Mouse (Mus musculus): ENCODE results near the gene Arhgap8. TPM values are rescaled to one million over a fixed set of nuclear protein-coding genes. Genes with fewer than 3 reads are reported as not detected.

Gene Arhgap8
- polyA plus RNA-seq, 1 experiment = 16.0 TPM

DNA sequence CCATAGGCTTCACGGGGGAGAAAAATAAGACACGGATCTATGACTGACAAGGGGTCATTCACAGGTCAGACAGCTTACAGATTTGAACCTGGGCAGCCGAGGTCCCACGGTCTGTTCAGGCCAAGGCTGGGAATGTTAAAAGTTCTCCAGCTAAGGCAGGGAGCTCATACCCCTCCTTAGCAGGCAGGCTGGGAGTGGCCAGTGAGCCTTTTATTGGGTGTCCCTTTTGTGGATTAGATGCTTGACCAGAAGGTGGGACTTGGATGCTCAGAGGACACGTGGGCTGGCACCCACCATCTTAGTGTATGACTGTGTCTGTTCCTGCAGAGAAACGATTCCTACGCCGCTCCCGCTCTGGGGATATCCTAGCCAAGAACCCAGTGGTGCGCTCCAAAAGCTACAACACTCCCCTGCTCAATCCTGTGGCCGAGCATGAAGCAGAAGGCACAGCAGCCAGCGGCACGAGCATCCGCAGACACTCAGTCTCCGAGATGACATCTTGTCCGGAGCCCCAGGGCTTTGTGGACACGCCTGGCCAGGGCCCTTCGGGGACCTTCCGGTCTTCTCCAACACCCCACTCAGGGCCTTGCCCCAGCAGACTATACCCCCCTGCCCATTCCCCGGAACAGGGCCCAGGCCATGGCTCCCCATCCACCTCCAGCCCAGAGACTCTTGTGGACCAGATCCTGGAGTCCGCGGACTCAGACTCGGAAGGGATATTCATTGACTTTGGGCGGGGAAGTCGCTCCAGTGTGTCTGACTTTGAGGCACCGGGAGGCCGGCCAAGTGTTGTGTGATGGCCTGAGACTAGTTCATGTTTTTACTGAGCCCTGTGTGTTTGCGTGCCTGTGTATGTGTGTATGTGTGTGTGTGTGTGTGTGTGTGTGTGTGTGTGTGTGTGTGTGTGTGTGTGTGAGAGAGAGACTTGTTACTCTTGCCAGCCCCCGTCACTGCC, 17.2 kb upstream of the Arhgap8 start:
- Histone ChIP-seq H3K4me1 (replicated peaks; ENCODE audit: control insufficient read depth, insufficient read depth, low read length) (no peaks in the 10 kb centered on the region), H3K36me3 (ENCODE audit: control insufficient read depth, insufficient read depth, low read length) (no peaks in the 10 kb centered on the region), H3K27me3 (ENCODE audit: control insufficient read depth, insufficient read depth, low read length) (no peaks in the 10 kb centered on the region), H3K27ac (ENCODE audit: control insufficient read depth, insufficient read depth, low read length) (no peak overlapping the region), H3K4me3 (ENCODE audit: control insufficient read depth, insufficient read depth, low read length) (no peak overlapping the region)
- TF ChIP-seq POLR2A (IDR thresholded peaks at IDR 0.05; ENCODE audit: control insufficient read depth, extremely low read depth, insufficient read depth, low read length, poor library complexity) = no peak
- no peak for TF ChIP-seq CTCF (IDR thresholded peaks at IDR 0.05; ENCODE audit: borderline replicate concordance, control insufficient read depth, extremely low read depth, insufficient read depth, low read length, poor library complexity)
- no peak for DNase-seq
- WGBS = 94% methylated on average over 29 of the region's 29 CpGs

DNA sequence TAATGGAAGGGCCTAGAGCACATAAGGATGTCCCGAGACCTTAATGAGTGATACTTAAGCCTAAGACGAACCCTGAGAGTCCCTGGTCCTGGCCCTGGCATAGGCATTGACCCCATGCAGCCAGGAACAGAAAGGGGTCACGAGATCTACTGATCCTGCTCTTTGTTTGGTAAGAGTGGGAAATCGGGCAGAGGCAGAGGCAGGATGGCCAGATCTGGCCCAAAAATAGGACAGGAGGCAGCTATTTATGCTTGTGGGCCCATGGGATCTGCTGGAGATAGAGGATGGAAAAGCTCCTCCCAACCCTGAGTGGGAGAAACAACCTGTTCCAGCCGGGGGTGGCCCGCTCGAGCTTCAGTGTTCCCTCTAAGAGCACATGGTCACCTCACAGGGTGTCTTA, 15.9 kb upstream of the Arhgap8 start:
- no peak for DNase-seq
- no peaks in the 10 kb centered on the region for H3K27me3 ChIP-seq (ENCODE audit: control insufficient read depth, insufficient read depth, low read length)
- no peak overlapping the region for H3K4me3 ChIP-seq (ENCODE audit: control insufficient read depth, insufficient read depth, low read length)
- H3K4me1 ChIP-seq (replicated peaks; ENCODE audit: control insufficient read depth, insufficient read depth, low read length) = no peaks in the 10 kb centered on the region
- no peak for TF ChIP-seq POLR2A (IDR thresholded peaks at IDR 0.05; ENCODE audit: control insufficient read depth, extremely low read depth, insufficient read depth, low read length, poor library complexity)
- no peak for TF ChIP-seq CTCF (IDR thresholded peaks at IDR 0.05; ENCODE audit: borderline replicate concordance, control insufficient read depth, extremely low read depth, insufficient read depth, low read length, poor library complexity)
- no peaks in the 10 kb centered on the region for H3K36me3 ChIP-seq (ENCODE audit: control insufficient read depth, insufficient read depth, low read length)
- no peak overlapping the region for H3K27ac ChIP-seq (ENCODE audit: control insufficient read depth, insufficient read depth, low read length)
- 95% methylated on average over 7 of the region's 7 CpGs for WGBS

DNA sequence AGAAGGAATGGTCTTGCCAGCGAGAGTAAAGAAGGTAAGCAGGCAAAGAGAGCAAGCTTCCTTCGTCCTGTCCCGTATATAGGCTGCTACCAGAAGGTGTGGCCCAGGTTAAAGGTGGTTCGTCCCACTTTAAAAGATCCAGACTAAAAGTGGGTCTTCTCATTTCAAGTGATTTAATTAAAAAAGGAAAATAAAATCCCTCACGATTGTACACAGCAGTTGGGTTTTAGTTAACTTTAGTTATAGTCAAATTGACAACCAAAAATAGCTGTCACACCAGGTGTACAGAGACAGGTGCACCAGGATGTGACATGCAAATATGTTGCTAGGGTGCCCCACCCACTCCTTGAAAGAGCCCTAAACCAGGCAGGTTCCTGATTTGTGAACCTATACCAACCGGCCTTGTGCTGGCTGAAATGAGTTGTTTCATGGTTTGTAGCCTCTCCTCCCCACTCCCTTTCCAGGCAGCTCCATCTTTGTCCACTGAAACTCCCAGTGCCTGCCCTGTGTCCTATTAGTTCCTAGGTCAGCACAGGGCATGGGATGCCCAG, 14.4 kb upstream of the Arhgap8 start:
- H3K4me3 ChIP-seq (ENCODE audit: control insufficient read depth, insufficient read depth, low read length) = no peak overlapping the region
- H3K36me3 ChIP-seq (ENCODE audit: control insufficient read depth, insufficient read depth, low read length) = no peaks in the 10 kb centered on the region
- H3K27me3 ChIP-seq (ENCODE audit: control insufficient read depth, insufficient read depth, low read length) = no peaks in the 10 kb centered on the region
- TF ChIP-seq CTCF (IDR thresholded peaks at IDR 0.05; ENCODE audit: borderline replicate concordance, control insufficient read depth, extremely low read depth, insufficient read depth, low read length, poor library complexity) (no peak), POLR2A (IDR thresholded peaks at IDR 0.05; ENCODE audit: control insufficient read depth, extremely low read depth, insufficient read depth, low read length, poor library complexity) (no peak)
- DNase-seq = no peak
- H3K4me1 ChIP-seq (replicated peaks; ENCODE audit: control insufficient read depth, insufficient read depth, low read length) = no peaks in the 10 kb centered on the region
- 87% methylated on average over 6 of the region's 6 CpGs for WGBS
- no peak overlapping the region for H3K27ac ChIP-seq (ENCODE audit: control insufficient read depth, insufficient read depth, low read length)

DNA sequence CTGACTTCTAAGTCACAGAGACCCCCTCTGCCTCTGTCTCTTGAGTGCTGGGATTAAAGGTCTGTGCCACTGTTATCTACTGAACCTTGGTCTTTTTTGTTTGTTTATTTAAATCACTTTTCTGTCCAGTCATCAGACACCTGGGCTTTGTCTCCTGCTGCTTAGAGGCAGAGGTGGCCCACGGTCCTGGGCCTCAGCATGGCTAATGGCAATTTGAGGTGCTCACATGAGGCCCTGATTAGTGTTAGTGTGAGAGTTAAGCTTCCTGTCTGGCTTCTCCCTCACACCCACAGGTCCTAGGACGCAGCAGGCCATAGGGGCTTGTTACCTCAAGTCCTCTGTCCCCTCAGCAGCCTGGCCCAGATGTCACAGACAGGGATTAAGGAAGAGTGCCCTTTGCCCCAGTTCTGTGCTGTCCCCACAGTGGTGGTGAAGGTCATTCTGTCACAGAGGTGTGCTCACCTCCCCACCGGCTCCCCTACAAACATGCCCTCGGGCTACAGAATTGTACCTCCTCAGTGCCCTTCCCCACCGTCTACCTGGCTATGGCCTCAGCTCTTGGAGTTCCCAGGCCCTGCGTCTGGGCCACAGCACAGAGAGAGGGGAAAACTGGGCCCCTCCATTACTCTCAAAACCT, 12.8 kb upstream of the Arhgap8 start:
- TF ChIP-seq POLR2A (IDR thresholded peaks at IDR 0.05; ENCODE audit: control insufficient read depth, extremely low read depth, insufficient read depth, low read length, poor library complexity) (no peak), CTCF (IDR thresholded peaks at IDR 0.05; ENCODE audit: borderline replicate concordance, control insufficient read depth, extremely low read depth, insufficient read depth, low read length, poor library complexity) (no peak)
- Histone ChIP-seq H3K4me1 (replicated peaks; ENCODE audit: control insufficient read depth, insufficient read depth, low read length) (no peaks in the 10 kb centered on the region), H3K27me3 (ENCODE audit: control insufficient read depth, insufficient read depth, low read length) (no peaks in the 10 kb centered on the region), H3K4me3 (ENCODE audit: control insufficient read depth, insufficient read depth, low read length) (no peak overlapping the region), H3K27ac (ENCODE audit: control insufficient read depth, insufficient read depth, low read length) (no peak overlapping the region), H3K36me3 (ENCODE audit: control insufficient read depth, insufficient read depth, low read length) (no peaks in the 10 kb centered on the region)
- WGBS = 87% methylated on average over 6 of the region's 6 CpGs
- no peak for DNase-seq

DNA sequence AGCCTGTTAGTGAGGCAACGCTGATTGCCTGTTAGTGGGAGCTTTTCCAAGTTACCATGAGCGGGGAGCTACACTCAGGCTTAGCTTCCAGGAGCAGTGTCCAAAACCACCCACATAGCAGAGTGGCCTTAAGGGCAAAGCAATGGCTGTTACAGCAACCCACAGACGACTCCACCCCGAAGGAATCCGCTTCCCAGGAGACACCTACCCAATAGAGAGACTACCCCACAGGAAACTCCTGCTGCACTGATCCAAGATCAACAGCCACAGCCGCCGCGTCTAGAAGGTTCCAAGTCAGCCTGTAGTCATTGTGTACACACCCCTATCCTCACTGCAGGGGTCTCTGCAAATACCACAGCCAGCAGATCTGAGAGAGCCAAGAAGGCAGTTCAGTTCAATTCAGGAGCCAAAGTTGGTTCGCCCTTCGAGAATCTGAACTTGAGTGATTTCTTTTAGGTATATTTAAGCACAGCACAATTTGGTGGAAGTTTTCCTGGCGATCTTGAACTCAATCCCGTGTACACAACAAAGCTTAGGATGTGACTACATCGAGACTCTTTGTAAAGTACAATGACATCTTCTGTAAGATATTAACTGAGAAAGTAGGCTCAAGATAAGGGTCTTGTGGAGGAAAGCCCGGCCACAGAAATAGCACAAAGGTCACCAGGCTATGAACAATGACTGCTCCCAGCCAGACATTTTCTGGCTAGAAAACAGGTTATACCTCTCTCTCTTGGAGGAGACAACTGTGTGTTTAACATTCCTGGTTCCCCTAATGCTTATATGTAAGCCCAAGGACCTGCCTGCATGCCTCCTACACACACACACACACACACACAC, 7.1 kb upstream of the Arhgap8 start:
- TF ChIP-seq CTCF (IDR thresholded peaks at IDR 0.05; ENCODE audit: borderline replicate concordance, control insufficient read depth, extremely low read depth, insufficient read depth, low read length, poor library complexity) (no peak), POLR2A (IDR thresholded peaks at IDR 0.05; ENCODE audit: control insufficient read depth, extremely low read depth, insufficient read depth, low read length, poor library complexity) (no peak)
- no peak for DNase-seq
- WGBS = 89% methylated on average over 14 of the region's 14 CpGs
- Histone ChIP-seq H3K27me3 (ENCODE audit: control insufficient read depth, insufficient read depth, low read length) (no peaks in the 10 kb centered on the region), H3K4me3 (ENCODE audit: control insufficient read depth, insufficient read depth, low read length) (no peak overlapping the region), H3K36me3 (ENCODE audit: control insufficient read depth, insufficient read depth, low read length) (no peaks in the 10 kb centered on the region), H3K4me1 (replicated peaks; ENCODE audit: control insufficient read depth, insufficient read depth, low read length) (no peaks in the 10 kb centered on the region), H3K27ac (ENCODE audit: control insufficient read depth, insufficient read depth, low read length) (no peak overlapping the region)

DNA sequence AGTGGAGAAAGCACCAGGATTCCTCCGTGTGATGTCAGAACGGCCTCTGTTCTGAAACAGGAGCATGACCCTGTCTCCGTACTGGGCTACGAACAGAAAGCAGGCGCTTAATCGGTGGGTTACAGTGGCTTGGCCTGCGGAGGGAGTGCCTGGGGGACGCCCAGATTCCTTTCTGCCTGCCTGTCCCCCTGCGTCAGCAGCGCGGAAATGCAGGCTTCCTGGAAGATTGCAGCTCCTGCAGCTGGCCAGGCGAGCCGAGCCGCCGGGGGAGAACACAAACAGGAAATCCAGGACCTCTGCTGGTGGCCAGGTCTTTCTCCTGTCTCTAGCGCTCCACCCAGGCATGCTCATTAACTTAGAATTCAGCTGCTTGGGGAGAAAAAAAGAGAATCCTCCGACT, 5.1 kb upstream of the Arhgap8 start:
- no peak for DNase-seq
- 4% methylated on average over 17 of the region's 17 CpGs for WGBS
- H3K4me1 ChIP-seq (replicated peaks; ENCODE audit: control insufficient read depth, insufficient read depth, low read length) = no peaks in the 10 kb centered on the region

More for the DNA sequence above, 5.1 kb upstream of the Arhgap8 start:
- TF ChIP-seq CTCF (IDR thresholded peaks at IDR 0.05; ENCODE audit: borderline replicate concordance, control insufficient read depth, extremely low read depth, insufficient read depth, low read length, poor library complexity) (no peak), POLR2A (IDR thresholded peaks at IDR 0.05; ENCODE audit: control insufficient read depth, extremely low read depth, insufficient read depth, low read length, poor library complexity) (no peak)
- Histone ChIP-seq H3K27ac (ENCODE audit: control insufficient read depth, insufficient read depth, low read length) (no peak overlapping the region), H3K4me3 (ENCODE audit: control insufficient read depth, insufficient read depth, low read length) (no peak overlapping the region), H3K36me3 (ENCODE audit: control insufficient read depth, insufficient read depth, low read length) (no peaks in the 10 kb centered on the region), H3K27me3 (ENCODE audit: control insufficient read depth, insufficient read depth, low read length) (peaks cover 4% of the 10 kb centered on the region; the same call in 1 of the 2 replicates)

Measured in thymus, adult 2 months (tissue).